Mouse (Mus musculus): ENCODE data around the gene Tgm2.

Tgm2 gene

GRCm38 (mm10) chr2:158139628-158140027 lies 6.6 kb downstream of the Tgm2 start:
- DNase-seq: no peak

GRCm38 (mm10) chr2:158138778-158139177 lies 7.5 kb downstream of the Tgm2 start:
- no peak for DNase-seq

GRCm38 (mm10) chr2:158137771-158138170 lies 8.5 kb downstream of the Tgm2 start:
- DNase-seq: no peak

- no peak for DNase-seq
These were observed 10.0 kb downstream of the Tgm2 start for GRCm38 (mm10) chr2:158136205-158136604.

- no peak for DNase-seq
These were observed 13.2 kb downstream of the Tgm2 start for GRCm38 (mm10) chr2:158133050-158133449.

- no peak for DNase-seq
These were observed 13.9 kb downstream of the Tgm2 start for GRCm38 (mm10) chr2:158132320-158132719.

GRCm38 (mm10) chr2:158131197-158131835 lies 14.9 kb downstream of the Tgm2 start:
- no peak for DNase-seq

- DNase-seq: peak; percentile 70
These were observed 15.7 kb downstream of the Tgm2 start for GRCm38 (mm10) chr2:158130391-158130986.

GRCm38 (mm10) chr2:158129291-158130002 lies 16.8 kb downstream of the Tgm2 start:
- DNase-seq: no peak

- no peak for DNase-seq
These were observed 17.6 kb downstream of the Tgm2 start for GRCm38 (mm10) chr2:158128461-158129130.

GRCm38 (mm10) chr2:158127872-158128271 lies 18.4 kb downstream of the Tgm2 start:
- DNase-seq: no peak

- DNase-seq: no peak
These were observed 19.0 kb downstream of the Tgm2 start for GRCm38 (mm10) chr2:158127245-158127644.

- DNase-seq: no peak
These were observed 23.4 kb downstream of the Tgm2 start for GRCm38 (mm10) chr2:158122814-158123213.

- DNase-seq: peak; percentile 46
These were observed 24.4 kb downstream of the Tgm2 start for GRCm38 (mm10) chr2:158121645-158122326.

- no peak for DNase-seq
These were observed 25.4 kb downstream of the Tgm2 start for GRCm38 (mm10) chr2:158120868-158121267.

- no peak for DNase-seq
These were observed 26.0 kb downstream of the Tgm2 start for GRCm38 (mm10) chr2:158120211-158120610.

GRCm38 (mm10) chr2:158119145-158119544 lies 27.1 kb downstream of the Tgm2 start:
- DNase-seq: no peak

GRCm38 (mm10) chr2:158116653-158117052 lies 29.6 kb downstream of the Tgm2 start:
- no peak for DNase-seq

- DNase-seq: no peak
These were observed 30.3 kb downstream of the Tgm2 start for GRCm38 (mm10) chr2:158115838-158116453.

GRCm38 (mm10) chr2:158114931-158115330 lies 31.3 kb downstream of the Tgm2 start:
- no peak for DNase-seq

- peak; percentile 82 for DNase-seq
These were observed 32.5 kb downstream of the Tgm2 start for GRCm38 (mm10) chr2:158113591-158114257.

- DNase-seq: peak; percentile 31
These were observed 36.7 kb downstream of the Tgm2 start for GRCm38 (mm10) chr2:158109516-158109915.

All from liver (tissue).